Mouse (Mus musculus) intestine, postnatal 0 days (tissue): Measurements from ENCODE around the gene Usp47. TPM values are rescaled to one million over a fixed set of nuclear protein-coding genes. Genes with fewer than 3 reads are reported as not detected.

Source experiments
- ATAC-seq: fragments of 200-750 bp; cut with Nextera tagmentation; 2 replicates; pipeline ENCODE4 v1.8.0; 2017; ENCODE audit warnings: mild to moderate bottlenecking, moderate TSS enrichment, moderate library complexity
- H3K27ac ChIP-seq: fragments of 300-500 bp; sonication (generic); 2 replicates; pipeline ENCODE4 v1.5.1; 2014; ENCODE audit warnings: mild to moderate bottlenecking, low read depth, low read length, moderate library complexity
- H3K27me3 ChIP-seq: fragments of 300-500 bp; sonication (generic); replicated peaks from 2 replicates; pipeline ENCODE4 v1.6.1; 2014; ENCODE audit warnings: low read length, mixed read lengths; ENCODE audit not compliant: control insufficient read depth, insufficient read depth
- H3K36me3 ChIP-seq: fragments of 300-500 bp; sonication (generic); 2 replicates; pipeline ENCODE4 v1.6.1; 2014; ENCODE audit warnings: mild to moderate bottlenecking, moderate library complexity; ENCODE audit not compliant: control insufficient read depth, insufficient read depth
- H3K4me1 ChIP-seq: fragments of 300-500 bp; sonication (generic); replicated peaks from 2 replicates; pipeline ENCODE4 v1.6.1; 2014; ENCODE audit warnings: antibody characterized with exemption, low read length, mixed read lengths; ENCODE audit not compliant: control insufficient read depth, insufficient read depth
- H3K4me2 ChIP-seq: fragments of 300-500 bp; sonication (generic); replicated peaks from 2 replicates; pipeline ENCODE4 v1.6.1; 2014; ENCODE audit warnings: low read depth, mild to moderate bottlenecking, moderate library complexity
- H3K4me3 ChIP-seq: fragments of 300-500 bp; sonication (generic); 2 replicates; pipeline ENCODE4 v1.5.1; 2014; ENCODE audit warnings: low read depth, low read length
- H3K9ac ChIP-seq: fragments of 300-500 bp; sonication (generic); 2 replicates; pipeline ENCODE4 v1.6.1; 2014; ENCODE audit warnings: mild to moderate bottlenecking, low read depth, low read length
- H3K9me3 ChIP-seq: fragments of 300-500 bp; sonication (generic); 2 replicates; pipeline ENCODE4 v1.6.1; 2016; ENCODE audit warnings: mixed run types; ENCODE audit not compliant: control insufficient read depth
- CTCF ChIP-seq: sonication (generic); IDR thresholded peaks from 2 replicates; pipeline ENCODE4 v1.5.1; 2016; ENCODE audit warnings: low read depth, mild to moderate bottlenecking, control low read depth, antibody characterized with exemption, moderate library complexity
- WGBS: fragments of 180-500 bp; shearing (Covaris S2); extraction: QIAGEN DNeasy Blood & Tissue Kit; methylation state at CpG from one replicate; pipeline ENCODE4 v1.1.7; 2014; 5-methylcytosine and 5-hydroxymethylcytosine counted together
- polyA plus RNA-seq: library from polyadenylated mRNA; unstranded; fragments of >200 nt; fragmentation: Nextera tagmentation; extraction: Ambion mirVana; gene quantifications from 2 replicates; pipeline ENCODE4 v1.2.1, GENCODE M21; 2015

Gene Usp47
- polyA plus RNA-seq, 1 experiment from 2014 or later: 26.9 TPM

DNA sequence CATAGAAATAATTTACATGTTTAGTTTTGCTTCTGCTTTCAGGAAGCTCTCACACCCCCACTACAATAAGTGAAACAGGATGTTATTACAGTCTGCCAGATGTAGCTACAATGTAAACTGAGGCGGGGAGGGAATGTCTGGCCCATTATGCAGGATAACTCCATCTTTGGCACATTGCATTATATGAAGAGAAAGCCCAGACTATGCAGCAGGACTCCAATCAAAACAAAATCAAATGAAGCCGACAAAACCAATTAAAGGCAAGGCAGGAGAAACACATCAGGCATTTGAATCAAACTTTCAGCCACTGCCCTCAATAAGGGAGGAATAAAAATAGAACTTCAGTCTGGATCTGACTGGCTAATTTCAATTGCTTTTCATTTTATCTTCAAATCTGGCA lies 25.9 kb upstream of the Usp47 start:
- no peak overlapping the region for H3K4me2 ChIP-seq
- H3K9ac ChIP-seq: no peak overlapping the region
- H3K27ac ChIP-seq: no peak overlapping the region
- H3K4me3 ChIP-seq: no peak overlapping the region
- 59% methylated on average over 2 of the region's 2 CpGs for WGBS
- H3K4me1 ChIP-seq: no peaks in the 10 kb centered on the region
- H3K27me3 ChIP-seq: no peaks in the 10 kb centered on the region
- no peak for TF ChIP-seq CTCF
- no peaks in the 10 kb centered on the region for H3K9me3 ChIP-seq
- no peaks in the 10 kb centered on the region for H3K36me3 ChIP-seq
- no peak for ATAC-seq

DNA sequence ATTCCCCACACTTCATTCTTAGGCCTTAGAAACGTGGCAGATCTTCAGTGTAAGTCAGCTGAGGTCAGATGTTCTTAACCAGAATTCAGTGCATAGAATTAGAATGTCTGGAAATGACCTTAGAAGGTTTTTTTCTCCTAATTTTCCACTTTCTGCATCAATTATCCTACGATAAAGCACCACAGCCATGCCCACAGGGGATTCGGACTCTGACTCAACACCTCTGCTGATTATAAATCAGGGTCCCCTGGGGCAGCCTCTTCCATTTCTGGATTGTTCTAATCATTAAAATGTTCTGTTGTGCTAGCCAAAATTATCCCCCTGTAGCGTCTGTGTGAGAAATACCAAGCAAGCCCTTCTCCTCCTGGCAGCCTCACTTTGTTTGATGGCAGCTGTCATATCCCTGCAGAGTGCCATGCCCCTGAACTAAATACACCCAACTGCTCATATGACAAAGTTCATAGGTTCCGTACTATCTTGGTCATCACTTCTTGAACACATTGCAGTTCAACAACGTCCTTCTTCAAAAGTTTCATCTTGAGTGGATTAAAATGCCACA lies 24.8 kb upstream of the Usp47 start:
- Histone ChIP-seq H3K27me3 (no peaks in the 10 kb centered on the region), H3K4me2 (no peak overlapping the region), H3K27ac (no peak overlapping the region), H3K4me1 (no peaks in the 10 kb centered on the region), H3K9me3 (no peaks in the 10 kb centered on the region), H3K4me3 (no peak overlapping the region), H3K9ac (no peak overlapping the region), H3K36me3 (no peaks in the 10 kb centered on the region)
- WGBS: 74% methylated on average over 6 of the region's 6 CpGs
- no peak for ATAC-seq
- no peak for TF ChIP-seq CTCF

DNA sequence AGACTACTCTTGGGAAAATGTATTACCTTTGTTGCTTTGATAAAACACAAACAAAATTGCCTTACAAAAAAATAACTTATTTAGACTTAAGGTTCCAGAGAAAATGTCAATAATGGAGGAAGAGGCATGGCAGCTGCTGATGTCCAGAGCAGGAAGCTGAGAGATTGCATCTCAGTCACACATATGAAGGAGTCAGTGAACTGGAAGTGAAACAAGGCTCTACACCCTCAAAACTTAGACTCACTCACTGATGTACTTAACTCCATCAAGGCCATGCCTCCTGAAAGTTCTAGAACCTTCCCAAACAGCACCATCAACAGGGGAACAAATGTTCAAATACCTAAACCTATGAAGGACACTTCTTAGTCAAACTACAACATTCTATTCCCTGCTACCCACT lies 23.9 kb upstream of the Usp47 start:
- no peaks in the 10 kb centered on the region for H3K36me3 ChIP-seq
- no peak for ATAC-seq
- H3K4me2 ChIP-seq: no peak overlapping the region
- H3K4me3 ChIP-seq: no peak overlapping the region
- no peaks in the 10 kb centered on the region for H3K9me3 ChIP-seq
- H3K9ac ChIP-seq: no peak overlapping the region
- TF ChIP-seq CTCF: no peak
- H3K27me3 ChIP-seq: no peaks in the 10 kb centered on the region
- H3K4me1 ChIP-seq: no peaks in the 10 kb centered on the region
- H3K27ac ChIP-seq: no peak overlapping the region

DNA sequence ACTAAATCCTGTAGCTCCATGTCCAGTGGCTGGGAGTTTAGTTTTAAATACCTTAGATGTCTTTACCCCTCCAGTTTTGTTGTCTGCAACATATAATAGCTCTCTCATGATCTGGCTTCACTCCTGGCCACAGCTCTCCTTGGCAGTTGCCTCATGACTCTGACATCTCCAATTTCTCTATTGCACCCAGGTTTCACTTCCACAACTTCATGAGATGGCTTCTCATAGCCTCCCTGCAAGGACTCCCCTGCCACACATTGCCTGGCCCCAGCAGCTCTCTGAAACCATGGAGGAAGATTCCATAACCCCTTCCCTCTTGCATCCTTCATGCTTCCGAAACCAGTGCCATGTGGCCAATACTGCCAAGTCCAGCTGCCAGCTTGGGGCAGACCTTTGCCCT lies 23.1 kb upstream of the Usp47 start:
- ATAC-seq: no peak
- Histone ChIP-seq H3K4me1 (no peaks in the 10 kb centered on the region), H3K27me3 (no peaks in the 10 kb centered on the region), H3K36me3 (no peaks in the 10 kb centered on the region), H3K4me2 (no peak overlapping the region), H3K27ac (no peak overlapping the region), H3K4me3 (no peak overlapping the region), H3K9me3 (no peaks in the 10 kb centered on the region), H3K9ac (no peak overlapping the region)
- WGBS: 100% methylated on average over 1 of the region's 1 CpGs
- TF ChIP-seq CTCF: no peak

DNA sequence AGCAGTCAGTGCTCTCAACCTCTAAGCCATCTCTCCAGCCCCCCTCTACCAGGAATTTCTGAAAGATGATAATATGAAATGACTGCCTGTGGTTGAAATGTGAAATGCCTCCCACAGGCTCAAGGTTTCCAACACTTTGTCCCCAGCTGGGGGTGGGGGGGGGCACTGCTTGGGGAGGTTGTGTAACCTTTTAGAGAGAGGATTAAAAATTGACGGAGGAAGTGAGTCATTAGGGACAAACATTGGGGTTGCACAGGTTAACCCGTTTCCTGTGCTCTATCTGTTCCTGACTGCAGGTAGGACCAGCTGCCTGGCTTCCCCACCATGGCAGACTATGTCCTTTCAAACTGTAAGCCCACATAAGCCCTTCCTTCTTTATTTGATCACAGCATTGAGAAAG lies 12.8 kb upstream of the Usp47 start:
- Histone ChIP-seq H3K4me3 (no peak overlapping the region), H3K9me3 (no peaks in the 10 kb centered on the region), H3K27ac (no peak overlapping the region), H3K9ac (no peak overlapping the region), H3K36me3 (no peaks in the 10 kb centered on the region), H3K4me2 (no peak overlapping the region), H3K4me1 (no peaks in the 10 kb centered on the region), H3K27me3 (no peaks in the 10 kb centered on the region)
- no peak for ATAC-seq
- TF ChIP-seq CTCF: no peak
- 72% methylated on average over 2 of the region's 2 CpGs for WGBS

GRCm38 (mm10) chr7:112010976-112011375 lies 12.3 kb upstream of the Usp47 start:
- Histone ChIP-seq H3K36me3 (no peaks in the 10 kb centered on the region), H3K27ac (no peak overlapping the region), H3K9me3 (no peaks in the 10 kb centered on the region), H3K4me2 (no peak overlapping the region), H3K9ac (no peak overlapping the region), H3K27me3 (no peaks in the 10 kb centered on the region), H3K4me1 (no peaks in the 10 kb centered on the region), H3K4me3 (no peak overlapping the region)
- 59% methylated on average over 4 of the region's 4 CpGs for WGBS
- TF ChIP-seq CTCF: no peak
- no peak for ATAC-seq

DNA sequence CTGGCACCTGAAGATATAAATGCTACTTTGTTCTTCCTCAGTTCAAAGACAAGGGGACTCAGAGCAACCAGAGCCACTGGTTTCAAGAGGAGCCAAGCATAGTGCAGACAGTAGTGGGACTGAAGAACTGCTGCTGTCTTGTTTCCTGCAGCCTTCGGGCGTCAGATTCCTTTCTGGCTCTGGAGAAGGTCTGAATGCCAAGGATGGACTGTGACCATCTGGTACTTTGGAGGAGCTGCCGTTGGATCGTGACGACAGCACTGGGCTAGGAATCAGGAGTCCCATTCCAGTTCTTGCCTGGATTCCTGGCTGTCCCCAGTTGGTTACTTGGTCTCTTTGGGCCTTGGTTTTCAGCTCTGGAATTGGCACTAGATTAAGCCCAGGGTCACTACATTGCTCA lies 11.2 kb upstream of the Usp47 start:
- Histone ChIP-seq H3K4me3 (no peak overlapping the region), H3K4me2 (no peak overlapping the region), H3K36me3 (no peaks in the 10 kb centered on the region), H3K4me1 (no peaks in the 10 kb centered on the region), H3K9ac (no peak overlapping the region), H3K27ac (no peak overlapping the region), H3K9me3 (no peaks in the 10 kb centered on the region), H3K27me3 (no peaks in the 10 kb centered on the region)
- WGBS: 48% methylated on average over 5 of the region's 5 CpGs
- no peak for ATAC-seq
- no peak for TF ChIP-seq CTCF
